Mouse (Mus musculus) stomach, postnatal 0 days (tissue): Measurements from ENCODE around the gene Lmo7.

Source experiments
- CTCF ChIP-seq: IDR thresholded peaks from 2 replicates; pipeline ENCODE4 v1.5.1; 2016; ENCODE audit warnings: antibody characterized with exemption, low read depth, mild to moderate bottlenecking, moderate library complexity
- EP300 ChIP-seq: optimal IDR thresholded peaks from 2 replicates; pipeline ENCODE3; 2016; ENCODE audit warnings: antibody characterized with exemption

- TF ChIP-seq CTCF: no peak
- no peak for TF ChIP-seq EP300
Observed at GRCm38 (mm10) chr14:101898250-101898649, 168.5 kb downstream of the Lmo7 start.
